Mouse (Mus musculus): Measurements from ENCODE around the gene Creb5.
"Not testable (repeated sequence)": the region's sequence is repeated elsewhere in the genome, so short reads cannot be mapped to it uniquely, and the experiment has no call there.

Creb5 gene

DNA sequence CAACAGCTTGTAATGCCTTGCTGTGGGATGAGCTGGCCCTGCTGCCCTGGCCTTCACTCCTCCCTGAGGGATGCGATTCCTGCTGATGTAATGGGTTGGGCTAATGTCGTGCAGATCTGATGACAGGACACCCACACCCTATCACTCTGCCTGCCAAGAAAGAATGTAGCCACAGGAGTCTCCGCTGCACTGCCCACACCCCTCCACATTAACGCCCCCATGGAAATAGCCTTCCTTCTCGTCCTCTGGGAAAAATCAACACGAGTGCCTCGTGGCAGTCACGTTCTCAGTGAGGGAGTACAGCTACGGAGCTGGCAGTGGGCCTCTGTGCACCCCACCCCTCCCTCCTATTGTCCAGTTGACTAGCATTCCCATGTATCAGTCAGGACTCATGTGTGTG is 50.3 kb downstream of the Creb5 start:
- no peak for DNase-seq

DNA sequence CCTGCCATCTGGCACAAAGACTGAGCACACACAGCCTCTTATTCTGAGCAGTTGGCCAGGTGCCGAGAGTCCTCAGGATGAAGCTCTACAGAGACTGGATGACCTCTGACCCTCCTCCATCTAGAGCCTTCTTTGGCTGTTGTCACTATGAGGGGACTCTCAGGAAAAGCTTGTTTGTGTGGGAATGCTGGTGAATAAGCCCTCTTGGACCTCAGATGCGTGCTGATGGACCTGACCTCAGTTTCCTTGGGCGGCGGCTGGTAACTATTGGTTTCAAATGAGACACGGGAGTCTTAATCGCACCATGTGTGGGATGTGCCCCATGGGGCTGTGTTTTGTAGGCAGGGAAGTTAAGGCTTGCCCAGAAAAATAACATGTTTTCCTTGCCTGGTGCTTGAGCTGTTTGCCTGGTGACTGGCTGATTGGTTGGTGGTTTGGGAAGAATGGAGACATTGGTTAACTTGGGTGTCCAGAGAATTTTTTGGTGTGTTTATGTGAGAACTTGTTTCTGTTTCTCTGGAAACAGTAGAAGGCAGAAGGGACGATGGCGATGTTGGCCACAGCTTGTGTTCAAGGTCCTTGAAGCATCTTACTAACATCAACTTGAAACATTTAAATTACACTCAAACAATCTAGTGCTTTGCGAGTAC is 65.4 kb downstream of the Creb5 start:
- DNase-seq, result no peak

DNA sequence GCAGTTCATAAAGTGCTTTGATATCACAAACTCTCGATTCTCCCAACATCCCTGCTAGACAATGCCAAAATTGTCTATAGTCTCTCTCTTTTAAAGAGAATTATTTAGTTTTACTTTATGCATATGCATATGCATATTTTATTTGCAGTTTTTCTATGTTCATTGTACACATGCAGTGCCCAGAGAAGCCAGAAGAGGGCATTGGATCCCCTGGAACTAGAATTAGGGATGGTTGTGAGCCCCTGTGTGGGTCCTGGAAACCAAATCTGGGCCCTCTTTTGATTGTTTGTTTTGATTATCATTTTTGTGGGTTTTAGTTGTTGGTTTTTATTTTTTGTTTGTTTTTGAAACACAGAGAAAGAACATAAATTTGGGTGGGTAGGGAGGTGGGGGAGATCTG is 69.3 kb downstream of the Creb5 start:
- DNase-seq, result no peak

DNA sequence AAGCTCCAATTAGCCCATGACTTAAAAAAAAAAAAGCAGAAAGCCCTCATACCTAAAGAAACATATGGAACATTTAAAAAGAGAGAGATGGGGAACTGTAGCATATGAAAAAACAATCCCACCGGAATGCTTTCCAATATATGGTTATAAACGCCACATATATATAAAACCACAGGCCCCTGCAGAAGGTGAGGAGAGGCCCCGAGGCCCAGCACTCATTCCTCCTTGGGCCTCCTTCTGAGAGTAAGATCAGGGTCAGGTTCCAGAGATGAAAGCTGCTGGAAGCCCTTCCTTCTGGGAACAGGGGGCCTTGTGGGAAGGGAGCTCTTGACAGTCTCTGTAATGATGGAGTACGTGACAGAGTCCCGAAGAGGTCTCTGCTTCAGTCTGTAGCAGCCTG is 76.5 kb downstream of the Creb5 start:
- DNase-seq, result no peak

DNA sequence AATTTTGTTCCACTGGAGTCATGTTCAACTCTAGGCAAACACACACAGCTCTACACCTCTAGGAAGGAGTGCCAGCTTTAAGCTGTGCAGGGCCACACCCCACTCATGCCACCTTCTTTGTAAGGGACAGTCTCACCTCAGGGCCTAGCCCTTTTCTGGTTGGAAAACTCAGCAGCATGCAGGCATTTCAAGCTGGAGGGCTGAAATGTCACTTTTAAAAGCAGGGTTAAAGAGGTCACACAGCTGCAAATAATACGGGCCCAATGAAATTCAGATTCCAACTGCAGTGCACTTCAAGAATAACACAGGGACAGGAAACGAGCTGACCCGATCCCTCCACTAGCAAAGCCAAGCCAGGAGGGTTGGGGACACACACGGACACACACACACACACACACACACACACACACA is 76.9 kb downstream of the Creb5 start:
- no peak for DNase-seq

DNA sequence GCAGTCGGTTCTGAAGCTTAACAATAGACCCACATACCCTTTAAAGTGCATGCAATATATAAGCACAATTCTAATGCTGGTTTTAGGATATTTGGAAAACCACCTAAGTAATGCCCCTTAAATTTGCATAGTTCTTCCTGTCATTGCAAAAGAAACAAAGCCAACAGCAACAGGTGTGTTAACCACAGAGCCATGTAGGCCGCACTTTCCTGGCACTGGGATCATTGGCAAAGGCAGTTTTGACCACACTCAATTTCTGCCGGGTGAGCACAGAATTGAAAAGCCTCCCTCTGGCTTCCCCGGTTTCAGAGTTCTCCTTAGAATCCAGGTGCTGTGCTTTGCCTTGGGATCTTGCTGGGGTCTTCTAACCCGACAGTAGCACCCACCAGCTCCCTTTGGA is 82.1 kb downstream of the Creb5 start:
- no peak for DNase-seq

DNA sequence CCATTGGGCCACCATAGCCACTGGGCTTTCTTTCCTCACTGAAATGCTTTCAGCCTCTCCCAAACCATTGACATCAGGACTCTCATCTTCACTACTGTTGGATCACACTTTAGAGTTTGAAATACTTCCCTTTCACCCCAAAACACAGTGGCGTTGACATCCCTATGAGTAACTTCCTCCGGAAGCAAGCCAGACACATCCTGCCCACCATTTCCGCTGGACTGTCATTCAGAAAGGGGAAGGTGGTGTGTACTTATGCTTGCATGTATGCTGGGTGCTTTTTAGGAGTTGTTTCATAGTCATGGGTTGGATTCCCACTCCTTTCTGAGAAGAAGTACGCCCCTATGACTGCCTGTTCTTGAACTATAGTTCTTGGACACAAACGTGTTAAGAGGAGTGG is 82.9 kb downstream of the Creb5 start:
- peak; percentile 14 for DNase-seq

DNA sequence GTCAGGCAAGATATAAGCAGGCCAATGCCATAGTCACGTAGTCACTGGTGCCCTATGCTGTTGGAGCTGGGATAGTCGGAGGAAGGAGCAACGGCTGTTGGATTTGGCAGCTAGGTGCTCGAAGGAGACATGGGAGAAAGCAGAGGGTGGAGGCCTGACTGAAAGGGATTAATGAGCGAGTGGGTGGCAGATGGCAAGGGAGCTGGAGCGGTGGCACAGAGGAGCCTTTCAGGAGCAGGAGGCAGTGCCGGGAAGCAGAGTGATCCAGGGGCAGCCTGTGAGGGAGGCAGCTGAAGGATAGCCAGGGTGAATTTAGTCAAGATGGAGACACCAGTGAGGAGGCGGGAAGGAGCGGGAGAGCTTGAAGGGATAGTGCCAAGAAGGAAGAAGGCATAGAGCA is 84.9 kb downstream of the Creb5 start:
- DNase-seq, result peak; percentile 11

DNA sequence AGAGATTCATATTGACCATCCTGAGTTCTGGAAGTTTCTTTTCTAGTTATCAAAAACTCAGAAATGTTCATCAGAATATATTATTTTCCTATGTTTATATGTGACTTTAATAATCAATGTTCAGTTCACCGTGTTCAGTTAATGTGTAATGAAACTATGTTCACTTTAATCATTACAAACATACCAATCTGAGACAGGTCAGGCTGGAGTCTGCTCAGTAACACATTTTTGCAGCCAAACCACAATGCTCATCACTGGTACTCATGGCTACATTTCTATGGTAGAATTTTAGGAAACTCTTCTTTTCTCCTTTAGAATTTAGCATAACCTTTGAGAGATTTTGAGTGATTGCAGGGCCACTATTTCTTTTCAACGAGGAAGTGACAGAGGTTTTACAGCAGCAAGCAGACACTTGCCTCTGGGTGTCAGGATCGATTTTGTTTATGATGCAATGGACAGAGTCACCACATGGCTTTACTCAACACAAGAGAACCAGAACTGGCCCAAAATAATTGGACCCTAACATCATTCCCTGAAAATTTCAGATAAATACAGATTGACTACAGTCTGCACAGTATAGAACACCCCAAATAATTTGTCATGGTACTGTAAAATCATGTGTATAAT is 87.4 kb downstream of the Creb5 start:
- DNase-seq, result no peak

DNA sequence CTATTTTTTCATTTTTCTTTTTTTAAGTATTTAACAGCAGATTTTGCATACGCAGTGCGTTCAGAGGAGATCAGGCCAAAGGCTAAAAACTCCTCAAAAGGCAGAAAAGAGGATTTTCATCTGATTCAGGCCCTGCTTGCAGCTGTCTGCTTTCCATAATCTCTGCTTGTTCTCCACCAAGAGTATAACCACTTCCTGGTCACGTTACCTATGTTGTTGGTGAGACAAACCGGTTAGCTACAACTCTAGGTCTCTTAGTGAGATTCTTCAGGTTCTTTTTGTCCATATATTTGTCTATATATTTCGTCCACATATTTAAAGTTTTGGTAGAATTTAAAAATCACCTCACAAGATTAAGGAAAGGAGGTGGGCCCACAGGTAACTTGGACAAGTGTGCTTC is 102.2 kb downstream of the Creb5 start:
- no peak for DNase-seq

DNA sequence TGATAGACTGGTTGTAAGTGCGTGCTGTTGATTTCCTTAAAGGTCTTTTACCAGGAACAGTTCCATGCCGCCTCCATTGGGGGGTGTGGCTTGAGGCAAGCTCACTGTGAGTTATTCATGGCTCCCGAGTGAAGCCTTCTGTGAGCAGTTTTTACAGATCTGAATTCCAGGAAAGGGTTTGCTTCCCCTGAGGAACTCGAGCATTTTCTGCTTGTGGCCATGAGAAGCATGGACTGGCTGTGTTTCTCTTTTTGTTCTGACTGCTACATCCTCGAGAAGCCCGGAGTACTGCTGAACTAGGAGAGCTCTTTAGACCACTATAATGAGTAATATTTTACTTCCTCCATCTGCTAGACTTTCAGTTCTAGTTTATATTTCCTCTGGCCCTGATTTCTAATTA is 103.3 kb downstream of the Creb5 start:
- peak; percentile 16 for DNase-seq

DNA sequence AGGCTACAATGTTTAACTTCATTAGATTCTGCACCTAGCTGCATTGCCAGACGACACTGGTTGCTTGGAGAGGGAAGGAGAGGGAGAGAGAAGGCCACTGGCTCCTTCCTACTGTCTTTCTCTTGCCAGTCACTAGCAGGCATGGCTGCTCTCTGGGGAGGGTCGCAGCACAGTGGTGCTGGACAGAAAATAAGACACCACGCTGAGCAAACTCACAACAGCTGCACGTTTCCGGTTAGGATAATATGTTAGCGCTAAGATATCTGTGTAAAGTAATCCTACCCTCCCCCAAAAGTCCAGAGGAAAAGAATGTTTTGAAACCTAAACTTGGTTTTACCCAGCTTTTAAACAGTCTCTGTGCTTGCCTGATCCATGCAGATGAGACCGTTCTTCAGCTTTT is 107.0 kb downstream of the Creb5 start:
- no peak for DNase-seq

DNA sequence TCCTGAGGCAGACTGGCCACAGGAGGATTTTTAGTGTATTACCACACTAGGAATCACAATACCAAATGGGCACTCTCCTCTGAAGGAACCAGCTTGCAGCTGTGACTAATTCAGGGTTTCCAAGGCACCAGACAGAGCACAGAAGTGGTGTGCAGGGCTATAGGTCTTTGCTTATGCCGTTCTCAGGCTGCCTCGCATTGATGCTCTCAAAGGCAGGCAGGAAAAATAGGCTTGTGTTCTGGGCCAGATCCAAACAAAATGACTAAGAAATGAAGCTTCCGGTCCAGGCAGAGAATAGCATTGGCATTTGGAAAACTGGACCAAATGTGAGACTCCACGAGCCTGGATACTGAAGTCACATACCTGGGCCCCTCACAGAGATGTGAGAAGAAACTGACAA is 108.1 kb downstream of the Creb5 start:
- DNase-seq, result no peak

DNA sequence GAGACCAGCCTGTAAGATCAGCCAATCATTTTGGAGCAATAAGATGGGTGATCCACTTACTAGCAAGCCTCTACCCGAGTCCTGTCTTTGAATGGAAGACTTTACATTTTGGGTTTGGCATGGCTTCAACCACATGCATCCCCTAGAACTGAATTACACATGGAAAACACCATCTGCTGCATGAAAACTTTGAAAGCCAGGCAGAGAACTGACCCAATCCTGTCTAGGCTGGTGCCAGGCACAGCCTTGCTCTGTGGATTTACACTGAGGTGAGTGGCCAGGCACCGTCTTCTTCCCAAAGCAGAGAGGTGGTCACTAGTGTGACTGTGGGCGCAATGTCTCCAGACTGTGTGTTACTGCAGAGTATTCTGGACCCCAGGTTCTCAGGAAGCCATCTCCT is 109.4 kb downstream of the Creb5 start:
- DNase-seq, result no peak

DNA sequence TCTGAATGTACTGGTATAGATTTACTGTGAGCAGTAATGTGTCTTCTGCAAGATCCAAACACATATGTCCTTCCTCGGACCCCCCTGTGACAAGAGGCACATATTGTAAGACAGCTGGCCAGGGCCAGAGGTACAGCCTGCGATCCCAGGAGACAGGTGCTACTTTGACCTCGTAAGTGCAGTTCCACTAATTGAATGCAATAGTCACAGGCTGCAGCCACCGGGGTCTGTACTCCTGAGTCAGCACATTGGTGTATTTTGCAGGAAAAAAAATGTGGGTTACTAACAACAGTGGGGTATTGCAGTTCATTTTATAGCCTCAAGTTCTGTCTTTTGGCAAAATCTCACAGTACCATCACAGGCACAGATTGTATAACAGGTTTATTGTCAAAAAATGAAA is 110.7 kb downstream of the Creb5 start:
- DNase-seq, result no peak

DNA sequence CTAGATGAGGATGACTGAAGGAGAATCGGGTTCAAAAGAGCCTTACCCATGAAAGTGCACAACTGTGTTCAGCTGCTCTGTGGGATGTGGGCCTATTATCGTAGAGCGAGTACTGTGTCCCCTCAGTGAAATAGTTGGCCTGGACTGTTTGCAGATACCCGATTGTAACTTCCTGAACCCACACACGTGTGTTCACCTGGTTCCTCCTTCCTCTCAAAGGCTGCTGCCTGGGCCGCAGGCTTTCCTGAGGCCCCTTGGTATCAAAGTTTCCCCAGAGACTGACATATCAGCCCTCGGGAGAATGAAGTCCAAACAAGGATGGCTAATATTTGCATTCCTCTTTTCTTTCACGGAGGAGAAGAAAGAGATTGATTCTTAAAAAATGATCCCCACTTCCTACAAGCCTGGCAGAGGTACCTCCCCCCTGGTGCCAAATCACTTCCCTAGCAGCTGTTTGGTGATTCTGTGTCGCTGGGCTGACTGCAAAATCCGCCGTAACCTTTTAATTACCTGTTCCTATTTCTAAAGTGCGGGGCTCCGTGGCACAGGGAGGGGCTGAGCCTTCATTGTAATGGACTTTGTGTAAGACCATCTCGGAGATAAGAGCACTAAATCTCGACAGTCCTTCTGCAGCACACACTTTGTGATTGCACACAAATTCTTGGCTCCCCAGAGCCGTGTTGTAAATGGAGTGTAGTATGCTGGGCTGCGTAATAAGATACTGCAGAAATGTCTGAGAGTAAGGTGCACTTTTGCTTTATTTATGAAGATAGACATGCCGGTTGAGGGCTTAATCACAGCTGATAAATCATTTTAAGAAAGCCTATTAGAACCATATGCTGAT is 111.4 kb downstream of the Creb5 start:
- DNase-seq, result no peak

DNA sequence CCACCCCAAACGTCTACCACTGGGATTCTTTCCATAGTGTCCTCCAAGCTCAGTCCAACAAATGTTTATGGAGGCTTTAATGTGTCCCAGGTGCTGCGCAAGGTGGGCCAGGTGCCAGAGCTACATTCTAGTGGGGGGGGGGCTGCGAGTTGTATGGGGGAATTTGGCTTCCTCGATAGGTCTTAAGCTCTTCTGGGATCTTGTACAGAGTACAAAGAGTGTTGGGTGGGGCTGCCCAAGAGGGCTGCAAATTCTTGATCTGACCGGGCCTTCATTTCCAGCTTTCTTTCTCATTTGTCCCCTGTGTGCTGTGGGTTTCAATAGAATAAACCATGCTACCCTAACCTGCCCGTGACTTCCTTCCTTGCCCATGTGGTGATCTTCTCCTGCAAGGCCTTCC is 114.3 kb downstream of the Creb5 start:
- DNase-seq, result no peak

DNA sequence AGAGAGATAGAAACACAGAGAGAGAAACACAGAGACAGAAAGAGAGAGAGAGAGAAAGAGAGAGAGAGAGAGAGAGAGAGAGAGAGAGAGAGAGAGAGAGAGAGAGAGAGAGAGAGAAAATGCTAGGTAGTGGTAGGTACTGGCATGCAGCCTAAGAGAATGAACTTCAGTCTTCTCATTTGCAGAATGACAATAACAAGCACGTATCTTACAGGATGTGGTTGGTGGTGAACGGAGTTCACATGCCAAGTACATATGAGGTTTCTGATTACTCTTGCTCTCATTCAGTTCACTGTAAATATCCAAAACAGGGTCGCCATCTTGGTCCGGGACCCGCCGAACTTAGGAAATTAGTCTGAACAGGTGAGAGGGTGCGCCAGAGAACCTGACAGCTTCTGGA is 115.5 kb downstream of the Creb5 start:
- not testable (repeated sequence) for DNase-seq

DNA sequence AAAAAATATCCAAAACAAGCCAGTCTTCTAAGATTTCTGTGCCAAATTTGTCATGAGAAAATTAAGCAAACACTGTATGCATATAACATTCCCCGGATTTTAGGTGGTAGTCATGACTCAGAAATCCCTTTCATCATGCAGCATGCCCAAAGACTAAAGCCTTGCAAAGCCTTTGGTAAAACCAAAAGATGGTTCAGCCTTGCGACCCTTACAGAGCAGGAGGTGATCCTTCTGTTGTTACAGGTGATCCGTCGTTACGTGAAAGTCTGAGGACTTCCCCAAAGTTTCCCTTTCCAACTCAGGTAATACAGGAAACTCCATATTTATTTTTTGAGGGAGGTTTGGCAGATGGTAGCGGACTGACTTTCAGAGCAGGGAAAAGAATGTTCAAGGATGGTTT is 122.1 kb downstream of the Creb5 start:
- no peak for DNase-seq

DNA sequence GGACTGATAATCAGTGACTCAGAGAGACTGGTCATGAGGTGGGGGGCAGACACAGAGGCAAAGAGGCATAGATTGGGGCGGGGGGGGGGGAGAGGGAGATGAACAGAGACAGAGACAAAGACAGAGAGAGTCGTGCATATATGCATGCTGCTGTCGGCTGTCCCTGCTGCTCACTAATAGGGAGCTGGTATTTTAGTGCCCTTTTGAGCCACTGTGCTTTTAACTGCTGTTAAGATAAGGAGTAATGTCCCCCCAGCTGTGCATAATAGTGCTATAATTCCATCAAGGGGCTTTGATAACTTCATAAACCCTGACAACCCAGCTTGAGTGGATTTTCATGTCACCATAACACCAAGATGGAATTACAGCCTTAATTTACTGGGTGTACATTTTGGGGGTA is 134.3 kb downstream of the Creb5 start:
- no peak for DNase-seq

DNA sequence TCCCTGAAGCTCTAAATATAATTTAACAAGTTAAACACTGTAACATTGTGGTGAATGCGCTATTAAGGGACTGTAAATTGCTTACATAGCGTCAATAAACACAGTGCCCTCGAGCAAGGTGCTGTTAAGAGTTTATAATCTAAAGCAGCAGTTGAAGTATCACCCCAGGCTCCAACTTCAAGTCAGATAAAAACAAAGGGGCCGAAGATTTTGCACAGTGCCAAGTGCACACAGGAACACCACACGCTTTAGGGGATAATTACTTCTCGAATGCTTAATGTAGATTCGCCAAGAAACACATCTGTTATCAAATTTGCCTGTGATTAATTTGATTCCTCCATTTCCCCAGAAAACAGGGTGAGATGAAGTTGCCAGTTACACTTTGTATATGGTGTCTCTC is 142.3 kb downstream of the Creb5 start:
- no peak for DNase-seq

DNA sequence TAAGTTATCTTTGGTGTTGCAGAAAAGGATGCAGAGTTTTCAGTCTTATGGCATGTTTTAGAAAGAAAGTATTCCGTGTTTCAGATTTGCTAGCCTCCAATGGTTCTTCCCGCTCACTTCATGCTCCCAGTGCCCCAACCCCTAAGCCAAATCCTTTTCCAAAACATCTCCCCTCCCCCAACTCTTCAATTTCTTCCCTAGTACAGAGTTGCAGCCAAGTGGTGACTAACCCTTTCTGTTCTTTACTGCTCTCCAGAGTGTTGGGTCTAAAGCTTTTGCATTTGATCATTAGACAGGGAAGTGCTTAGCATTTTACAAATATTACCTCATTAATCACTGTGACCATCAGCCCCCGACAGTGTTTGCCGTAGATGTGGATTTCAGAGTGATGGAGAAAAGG is 142.8 kb downstream of the Creb5 start:
- no peak for DNase-seq

DNA sequence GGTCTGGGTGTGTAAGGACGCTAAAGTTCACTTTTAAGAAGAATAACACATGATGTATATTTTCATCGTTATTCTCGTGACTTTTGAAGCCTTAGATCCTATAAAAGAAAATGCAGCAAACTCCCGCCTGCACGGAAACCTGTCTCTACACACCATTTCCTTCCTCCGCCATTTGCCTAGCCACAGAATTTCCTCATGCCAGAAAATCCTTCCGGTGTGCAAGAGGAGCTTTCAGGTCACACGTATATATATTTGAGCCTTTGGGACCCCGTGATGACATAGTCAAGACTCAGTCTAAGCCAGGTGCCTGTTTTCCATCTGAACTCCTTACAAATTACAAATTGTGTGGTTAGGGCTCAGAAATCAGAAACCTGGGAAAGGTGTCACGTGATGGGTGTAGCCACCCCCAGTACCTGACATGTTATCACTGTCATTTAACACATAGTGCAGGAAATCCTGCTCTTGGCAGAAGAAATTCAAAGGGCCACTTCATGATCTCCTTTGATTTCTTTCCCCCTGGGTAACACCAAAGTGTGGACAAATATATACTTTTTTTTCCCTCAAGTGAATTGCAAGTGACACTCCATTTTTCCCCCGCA is 158.9 kb downstream of the Creb5 start:
- no peak for DNase-seq

DNA sequence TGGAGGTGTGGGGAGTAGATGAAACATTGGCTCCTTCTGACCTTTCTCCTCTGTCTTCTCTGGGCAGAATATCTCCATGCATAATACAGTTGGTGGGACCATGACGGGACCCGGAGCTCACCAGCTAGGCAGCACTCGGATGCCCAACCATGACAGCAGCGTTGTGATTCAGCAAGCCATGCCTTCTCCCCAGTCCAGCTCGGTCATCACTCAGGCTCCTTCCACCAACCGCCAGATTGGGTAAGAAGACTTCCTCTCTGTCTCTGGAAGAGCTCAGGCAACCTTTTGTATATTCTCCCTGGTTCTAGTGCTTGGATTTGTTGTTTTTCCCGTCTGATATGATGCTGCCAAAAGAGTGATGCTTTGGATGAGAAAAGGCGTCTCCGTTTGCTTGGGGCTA is 160.4 kb downstream of the Creb5 start:
- DNase-seq, result no peak

Data from layer of hippocampus, adult 9-11 months (tissue).